Mouse (Mus musculus): ENCODE data around the gene Adamtsl4. TPM values are rescaled to one million over a fixed set of nuclear protein-coding genes. Genes with fewer than 3 reads are reported as not detected.
"Not testable (repeated sequence)": the region's sequence is repeated elsewhere in the genome, so short reads cannot be mapped to it uniquely, and the experiment has no call there.

Adamtsl4 gene
- total RNA-seq, 4 experiments from 2014 or later: 35.5 to 60.3 (median 45.4) TPM

GRCm38 (mm10) chr3:95700233-95700681, 12.5 kb upstream of the Adamtsl4 start:
- no peak for DNase-seq (ENCODE audit: low spot score)

DNA sequence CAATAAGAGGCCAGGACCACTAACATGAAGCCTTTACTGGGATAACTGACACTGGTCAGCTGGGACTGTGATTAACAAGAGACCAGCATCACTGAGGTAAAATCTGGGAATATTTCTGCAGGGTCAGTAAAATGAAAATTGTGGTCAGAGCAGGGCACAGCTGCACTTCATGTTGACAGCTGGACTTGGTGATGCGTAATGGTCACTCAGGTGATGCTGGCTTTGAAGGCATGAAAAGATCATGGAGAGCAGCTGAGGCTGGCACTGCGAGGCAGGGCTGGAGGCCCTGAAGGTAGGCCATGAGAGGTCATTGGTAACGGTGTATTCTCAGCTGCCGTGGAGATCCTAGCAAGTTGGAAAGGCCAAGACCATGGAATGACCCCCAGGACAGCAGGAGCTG, 10.6 kb upstream of the Adamtsl4 start:
- DNase-seq (ENCODE audit: low spot score): no peak

DNA sequence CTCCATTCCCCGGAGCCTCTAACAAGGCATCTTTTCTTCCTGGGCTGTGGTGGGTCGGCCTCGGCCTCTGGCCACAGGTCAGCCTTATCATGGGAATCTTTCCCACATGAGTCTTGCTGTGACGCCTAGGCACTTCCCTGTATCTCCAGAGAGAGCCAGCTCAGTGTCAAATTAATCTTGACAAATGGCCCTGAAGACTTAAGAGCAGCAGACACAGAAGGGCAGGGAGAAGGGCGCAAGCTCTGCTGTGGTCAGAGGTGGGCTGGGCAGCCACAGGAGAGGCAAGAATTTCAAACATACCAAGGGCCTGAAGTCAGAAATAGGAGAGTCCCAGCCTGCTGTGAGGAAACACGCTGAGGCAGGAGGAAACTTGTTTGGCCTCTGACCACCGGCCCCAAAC, 8.6 kb upstream of the Adamtsl4 start:
- DNase-seq (ENCODE audit: low spot score): no peak

- no peak for DNase-seq (ENCODE audit: low spot score)
Measured at GRCm38 (mm10) chr3:95695796-95696195, 8.1 kb upstream of the Adamtsl4 start.

DNA sequence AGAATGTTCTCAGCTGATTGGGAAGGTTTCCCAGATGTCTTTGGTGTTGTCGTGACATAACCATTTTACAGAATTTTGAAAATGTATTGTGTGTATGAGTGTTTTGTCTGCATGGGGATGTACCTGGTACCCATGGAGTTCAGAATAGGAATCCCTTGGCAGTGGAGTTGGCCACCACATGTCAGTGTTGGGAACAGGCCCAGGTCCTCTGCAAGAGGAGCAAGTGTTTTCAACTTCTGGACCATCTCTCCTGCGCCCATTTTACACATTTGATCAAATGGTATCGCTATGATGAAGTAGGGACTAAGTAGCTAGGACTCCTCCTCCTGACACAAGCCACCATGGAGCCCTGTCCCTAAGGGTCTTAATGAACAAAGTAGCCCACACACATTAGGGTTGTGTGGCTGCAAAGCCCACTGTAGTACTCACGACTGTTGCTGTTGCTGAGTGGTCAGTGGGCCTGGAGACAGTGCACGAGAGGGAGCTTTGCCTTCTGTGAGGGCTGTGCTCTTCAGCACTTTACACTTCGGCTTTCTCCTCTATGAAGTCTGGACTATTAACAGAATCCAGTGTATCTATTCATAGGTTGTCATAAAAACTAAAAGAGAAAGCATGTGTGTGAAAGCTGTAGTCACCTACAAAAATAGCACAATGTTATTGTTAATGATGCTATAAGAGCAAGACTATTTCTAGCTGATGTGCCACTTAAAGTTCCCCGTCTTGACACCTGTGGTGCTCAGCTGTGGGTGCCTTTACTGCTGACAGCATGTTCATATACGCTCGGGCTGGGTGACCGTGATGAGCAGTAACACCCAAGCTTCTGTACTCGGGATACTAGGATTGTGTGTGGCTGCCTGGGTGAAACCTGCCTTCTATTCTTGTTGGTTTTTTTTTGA, 7.3 kb upstream of the Adamtsl4 start:
- no peak for DNase-seq (ENCODE audit: low spot score)

- no peak for DNase-seq (ENCODE audit: low spot score)
Measured at GRCm38 (mm10) chr3:95693821-95694807, 6.4 kb upstream of the Adamtsl4 start.

- DNase-seq (ENCODE audit: low spot score): no peak
Measured at GRCm38 (mm10) chr3:95692677-95693076, 5.0 kb upstream of the Adamtsl4 start.

DNA sequence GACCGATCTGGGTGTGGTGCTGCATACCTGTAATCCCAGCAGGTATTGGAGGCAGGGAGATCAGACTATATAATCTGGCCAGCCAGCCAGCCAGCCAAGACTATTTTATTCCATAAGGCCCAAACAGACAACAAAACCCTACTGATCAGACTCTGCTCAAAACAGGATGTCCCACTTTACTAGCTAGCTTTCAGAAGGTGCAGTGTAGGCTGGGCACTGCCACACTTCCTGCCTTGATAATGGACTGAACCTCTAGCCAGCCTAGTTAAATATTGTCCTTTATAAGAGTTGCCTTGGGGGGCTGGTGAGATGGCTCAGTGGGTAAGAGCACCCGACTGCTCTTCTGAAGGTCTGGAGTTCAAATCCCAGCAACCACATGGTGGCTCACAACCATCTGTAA, 2.8 kb upstream of the Adamtsl4 start:
- not testable (repeated sequence) for DNase-seq (ENCODE audit: low spot score)

GRCm38 (mm10) chr3:95689940-95690339, 2.2 kb upstream of the Adamtsl4 start:
- DNase-seq (ENCODE audit: low spot score): no peak

DNA sequence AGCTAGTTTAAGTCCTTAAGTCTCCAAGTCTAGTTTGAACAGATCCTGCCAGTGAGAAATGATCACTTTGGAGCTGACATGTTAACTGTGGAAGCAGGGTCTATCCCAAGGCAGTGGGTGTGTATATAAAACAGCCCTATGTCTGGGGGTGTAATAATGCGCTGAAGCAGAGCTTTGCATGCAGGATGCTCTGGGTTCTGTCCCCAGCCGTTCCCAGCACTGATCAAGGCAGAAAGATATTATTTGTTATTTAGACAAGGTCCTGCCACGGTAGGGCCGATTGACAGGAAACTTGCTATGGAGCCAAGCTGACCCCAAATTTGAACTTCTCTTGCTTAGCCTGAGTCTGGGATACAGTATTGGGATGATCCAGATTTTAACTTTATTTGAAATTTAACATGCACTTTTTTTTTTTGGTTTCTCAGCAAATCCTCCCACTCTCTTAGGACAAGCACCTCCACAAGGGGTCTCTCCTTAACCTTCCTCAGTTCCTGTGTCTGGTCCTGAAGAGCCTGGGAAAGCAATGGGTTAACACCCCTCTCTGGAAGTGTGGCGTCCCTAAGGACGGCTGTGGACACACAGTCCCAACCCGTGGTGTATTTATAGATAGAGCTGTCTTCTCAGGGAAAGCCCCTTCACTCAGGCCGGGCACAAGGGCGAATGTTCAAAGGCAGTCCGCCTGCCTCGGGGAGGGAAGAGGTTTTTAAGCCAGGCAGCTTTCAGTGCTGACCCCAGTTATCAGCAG, 1.6 kb upstream of the Adamtsl4 start:
- DNase-seq (ENCODE audit: low spot score): no peak

GRCm38 (mm10) chr3:95687168-95687523, 571 bp downstream of the Adamtsl4 start:
- DNase-seq (ENCODE audit: low spot score): no peak

GRCm38 (mm10) chr3:95686492-95687167, 1.1 kb downstream of the Adamtsl4 start:
- DNase-seq (ENCODE audit: low spot score): no peak

- DNase-seq (ENCODE audit: low spot score): no peak
Measured at GRCm38 (mm10) chr3:95685701-95686100, 2.0 kb downstream of the Adamtsl4 start.

DNA sequence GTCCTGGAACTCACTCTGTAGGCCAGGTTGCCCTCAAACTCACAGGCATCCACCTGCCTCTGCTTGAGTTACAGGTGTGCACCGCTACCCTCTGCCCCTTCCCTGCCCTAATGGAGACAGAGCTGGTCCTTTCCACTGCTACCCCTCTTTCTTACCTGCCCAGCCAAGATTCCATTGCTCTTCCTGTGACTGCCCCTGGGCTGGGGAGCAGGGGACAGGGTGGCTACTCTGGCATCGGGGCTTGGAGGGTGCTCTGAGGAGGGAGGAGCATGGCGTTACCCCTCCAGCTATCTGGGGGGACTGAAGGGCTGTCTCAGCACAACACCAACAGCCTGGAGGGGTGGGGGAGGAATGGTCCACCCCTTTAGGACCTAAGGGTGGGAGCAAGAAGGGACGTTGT, 2.4 kb downstream of the Adamtsl4 start:
- DNase-seq (ENCODE audit: low spot score): no peak

- DNase-seq (ENCODE audit: low spot score): no peak
Measured at GRCm38 (mm10) chr3:95684846-95685245, 2.9 kb downstream of the Adamtsl4 start.

- DNase-seq (ENCODE audit: low spot score): no peak
Measured at GRCm38 (mm10) chr3:95682878-95683277, 4.8 kb downstream of the Adamtsl4 start.

DNA sequence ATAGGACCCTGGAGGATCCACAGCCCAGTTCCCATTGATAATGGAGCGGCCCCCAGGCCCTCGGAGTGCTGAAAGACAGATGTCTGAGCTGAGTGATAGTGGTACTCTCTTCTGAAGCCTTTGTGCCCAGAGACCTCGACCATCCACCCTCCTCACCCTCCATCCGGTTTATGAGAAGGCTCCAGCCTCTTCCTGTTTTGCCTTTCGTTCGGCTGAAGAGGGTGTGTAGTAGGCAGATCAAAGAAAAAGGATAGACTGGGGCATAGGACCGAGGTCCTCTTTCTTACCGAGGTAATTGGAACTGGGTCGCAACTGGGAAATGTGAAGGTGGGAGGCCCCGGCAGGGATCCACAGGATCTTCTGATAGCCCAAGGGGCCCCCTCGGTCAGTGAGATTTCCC, 6.4 kb downstream of the Adamtsl4 start:
- no peak for DNase-seq (ENCODE audit: low spot score)

DNA sequence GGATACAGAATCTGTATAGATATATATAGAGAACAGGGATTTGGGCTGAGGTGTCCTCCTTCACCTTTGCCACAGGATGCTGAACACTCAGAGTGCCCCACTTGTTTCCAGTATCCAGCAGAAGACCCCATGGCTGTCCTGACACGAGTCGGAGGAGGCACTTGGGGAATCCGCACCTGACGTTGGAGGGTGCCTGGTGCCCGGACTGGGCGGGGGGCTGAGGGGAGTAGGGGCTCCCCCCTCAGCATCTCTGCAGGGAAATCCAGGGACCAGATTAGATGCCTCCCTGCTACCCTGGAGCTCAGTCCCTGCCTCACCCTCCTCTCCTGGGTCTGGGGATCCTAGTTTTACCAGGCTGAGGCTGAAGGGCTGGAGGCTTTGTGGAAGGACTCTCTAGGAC, 7.0 kb downstream of the Adamtsl4 start:
- DNase-seq (ENCODE audit: low spot score): no peak

DNA sequence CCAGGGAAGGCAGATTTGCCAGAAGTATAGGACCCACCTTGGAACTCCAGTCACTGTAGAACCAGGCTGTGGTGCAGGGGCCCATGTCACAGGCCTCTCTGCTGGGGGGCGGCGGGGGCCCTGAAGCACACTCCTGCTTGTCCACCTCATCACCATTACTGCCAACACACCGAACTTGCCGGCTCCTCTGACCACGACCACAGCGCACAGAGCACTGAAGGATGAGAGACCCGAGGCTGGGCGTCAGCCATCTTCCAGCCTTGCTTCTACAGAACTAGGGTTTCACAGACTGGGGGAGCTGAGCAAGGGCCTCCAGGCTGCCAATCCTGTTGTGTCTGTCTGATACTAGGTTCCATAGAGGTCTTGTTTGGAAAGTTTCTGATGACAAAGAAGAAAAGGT, 8.2 kb downstream of the Adamtsl4 start:
- no peak for DNase-seq (ENCODE audit: low spot score)

DNA sequence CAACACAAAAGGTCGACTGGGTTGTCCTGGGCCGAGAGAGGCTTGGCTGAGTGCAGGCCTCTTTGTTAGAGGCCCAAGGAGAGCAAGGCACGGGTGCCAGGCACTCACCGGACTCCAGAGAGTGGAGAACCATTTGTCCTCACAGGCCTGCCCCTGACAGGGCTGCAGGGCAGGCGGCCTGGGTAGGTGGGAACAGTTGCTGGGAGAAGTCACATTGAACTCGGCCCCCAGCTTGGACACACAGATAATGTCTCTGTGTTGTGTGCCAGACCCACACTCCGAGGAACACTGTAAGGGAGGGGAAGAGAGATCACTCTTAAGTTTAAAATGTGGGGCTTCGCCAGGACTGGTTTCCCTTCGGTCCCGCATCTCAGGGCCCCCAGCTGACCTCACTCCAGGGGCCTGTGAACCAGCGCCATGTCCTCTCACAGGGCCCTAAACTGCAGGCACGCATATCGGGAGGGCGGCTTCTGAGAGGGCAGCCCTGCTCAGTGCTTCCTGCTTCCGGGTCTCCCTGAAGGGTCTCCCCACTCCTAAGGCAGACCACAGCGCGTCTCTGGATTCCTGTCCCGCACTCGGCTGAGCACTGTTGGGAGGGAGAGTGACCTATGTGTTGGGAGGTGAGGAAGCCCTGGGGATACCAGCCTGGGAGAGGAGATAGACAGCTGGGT, 10.2 kb downstream of the Adamtsl4 start:
- DNase-seq (ENCODE audit: low spot score): no peak

Data from heart, adult 8-10 months (tissue).